Mouse (Mus musculus): ENCODE results near the gene Dnah12.

DNA sequence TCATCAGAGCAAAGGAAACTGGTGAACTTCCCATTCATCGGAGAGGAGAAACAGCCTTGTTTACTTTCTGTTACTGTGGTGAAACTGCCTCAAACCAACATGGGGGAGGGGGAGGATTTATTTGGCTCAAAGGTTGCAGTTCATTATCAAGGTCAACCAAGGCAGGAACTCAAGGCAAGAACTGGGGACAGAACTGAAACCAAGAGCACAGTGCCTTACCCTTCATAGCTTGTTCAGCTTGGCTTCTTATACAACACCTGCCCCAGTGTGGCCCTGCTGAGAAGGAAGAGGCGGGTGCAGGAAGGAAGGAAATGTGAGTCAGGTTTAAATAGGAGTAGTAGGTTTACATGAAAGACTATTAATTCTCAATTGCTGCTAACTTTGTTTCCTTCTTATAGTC, 165.3 kb downstream of the Dnah12 start:
- TF ChIP-seq CTCF (IDR thresholded peaks at IDR 0.05; ENCODE audit: low read depth): no peak
- no peak for TF ChIP-seq EP300 (IDR thresholded peaks at IDR 0.05; ENCODE audit: low read depth)
